Mouse (Mus musculus) T-cell, adult 2 months (primary cell): ENCODE results near the gene Anks1b.
"Not testable (repeated sequence)": the region's sequence is repeated elsewhere in the genome, so short reads cannot be mapped to it uniquely, and the experiment has no call there.

Source experiments
- DNase-seq: peaks from one replicate; pipeline ENCODE4 v3.0.0; 2022; ENCODE audit warnings: low spot score

Anks1b gene

DNA sequence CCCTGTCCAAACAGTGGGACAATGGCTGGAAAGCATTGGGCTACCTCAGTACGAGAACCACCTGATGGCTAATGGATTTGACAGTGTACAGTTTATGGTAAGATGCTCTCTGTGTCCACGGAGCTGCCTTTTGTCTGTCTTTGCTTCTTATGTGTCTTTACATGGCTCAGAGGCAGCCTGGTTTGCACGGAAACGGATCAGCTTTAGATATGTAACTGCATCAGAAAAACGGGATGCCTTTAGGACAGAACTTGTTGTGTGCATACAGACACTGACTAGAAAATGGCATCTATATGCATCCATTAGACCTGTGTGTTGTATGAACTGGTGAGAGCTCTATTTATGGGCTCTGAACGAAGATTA lies 703.8 kb downstream of the Anks1b start:
- no peak for DNase-seq

GRCm38 (mm10) chr10:90577777-90578176 lies 704.5 kb downstream of the Anks1b start:
- DNase-seq = no peak

GRCm38 (mm10) chr10:90579970-90580369 lies 706.7 kb downstream of the Anks1b start:
- no peak for DNase-seq

GRCm38 (mm10) chr10:90584052-90584451 lies 710.7 kb downstream of the Anks1b start:
- no peak for DNase-seq

GRCm38 (mm10) chr10:90596142-90596541 lies 722.8 kb downstream of the Anks1b start:
- no peak for DNase-seq

DNA sequence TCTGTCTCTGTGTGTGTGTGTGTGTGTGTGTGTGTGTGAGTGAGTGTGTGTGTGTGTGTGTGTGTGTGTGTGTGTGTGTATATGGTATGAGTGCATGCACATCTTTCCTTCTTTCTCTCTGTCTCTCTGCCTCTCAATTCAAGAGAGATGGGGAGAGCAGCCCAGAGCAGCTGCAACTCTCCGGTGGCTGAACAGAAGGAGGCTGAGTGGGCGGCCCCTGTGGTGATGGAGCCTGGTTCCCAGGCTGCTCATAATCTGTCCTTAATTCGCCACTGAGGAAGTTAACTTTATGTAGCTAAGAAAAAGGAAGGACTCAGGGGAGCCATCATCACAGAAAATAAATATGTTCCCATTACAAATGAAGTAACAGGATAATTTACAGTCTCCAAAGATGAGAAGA lies 723.3 kb downstream of the Anks1b start:
- DNase-seq = no peak

DNA sequence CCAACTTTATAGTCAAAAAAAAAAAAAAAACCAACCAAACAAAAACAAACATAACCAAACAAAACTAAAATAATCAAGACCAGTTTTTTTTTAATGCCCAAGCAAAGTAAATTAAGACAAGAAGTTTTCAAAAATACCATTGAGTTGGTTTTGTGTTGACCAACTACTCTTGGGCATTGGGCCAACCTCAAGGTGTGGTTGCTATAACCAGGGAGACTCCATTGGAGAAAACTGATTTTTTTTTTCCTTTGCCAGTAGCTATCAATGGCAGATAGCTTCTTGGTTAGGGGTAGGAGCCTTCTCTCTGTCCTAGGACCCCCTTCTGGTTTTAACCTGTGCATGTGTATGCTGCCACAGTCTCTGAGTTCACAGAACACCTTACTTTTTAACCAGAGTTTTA lies 725.8 kb downstream of the Anks1b start:
- no peak for DNase-seq

- no peak for DNase-seq
Observed at GRCm38 (mm10) chr10:90599726-90600531, 726.6 kb downstream of the Anks1b start.

GRCm38 (mm10) chr10:90607586-90607985 lies 734.3 kb downstream of the Anks1b start:
- no peak for DNase-seq

GRCm38 (mm10) chr10:90609437-90609836 lies 736.1 kb downstream of the Anks1b start:
- DNase-seq = no peak

DNA sequence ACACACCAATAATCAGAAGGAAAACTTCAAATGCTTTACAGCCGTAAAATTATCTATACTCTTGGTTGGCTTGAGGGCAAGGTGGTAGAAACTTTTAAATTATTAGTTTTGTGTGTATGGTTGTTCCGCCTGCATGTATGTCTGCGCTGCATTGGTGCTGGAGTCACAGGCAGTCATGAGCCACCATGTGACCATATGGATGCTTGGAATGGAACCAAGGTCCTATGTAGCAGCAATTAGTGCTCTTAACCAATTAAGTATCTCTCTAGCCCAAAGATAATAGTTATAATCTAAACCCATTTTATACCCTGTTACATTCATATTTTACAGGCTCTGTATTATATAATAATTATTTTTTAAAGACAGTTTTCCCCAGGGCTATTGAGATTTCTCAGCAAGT lies 739.7 kb downstream of the Anks1b start:
- no peak for DNase-seq

DNA sequence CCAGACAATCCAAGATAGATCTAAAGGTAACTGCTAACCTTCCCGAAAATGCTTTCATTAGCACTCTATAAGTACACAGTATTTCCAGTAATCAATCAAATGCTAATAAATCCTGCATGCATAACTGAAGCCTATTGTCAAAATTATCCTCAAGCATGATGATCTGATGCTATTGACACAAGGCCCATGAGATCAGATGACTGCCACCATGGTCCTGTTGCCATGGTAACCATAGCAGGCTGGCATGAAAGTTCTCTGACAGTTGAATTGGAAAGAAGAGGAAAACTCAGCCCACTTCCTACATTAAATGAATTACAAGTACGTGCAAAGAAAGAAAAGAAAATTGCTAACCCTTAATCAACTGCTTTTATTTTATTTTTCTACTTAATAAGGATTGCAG lies 741.9 kb downstream of the Anks1b start:
- no peak for DNase-seq

GRCm38 (mm10) chr10:90616622-90617021 lies 743.3 kb downstream of the Anks1b start:
- DNase-seq = no peak

- no peak for DNase-seq
Observed at GRCm38 (mm10) chr10:90617664-90618296, 744.5 kb downstream of the Anks1b start.

DNA sequence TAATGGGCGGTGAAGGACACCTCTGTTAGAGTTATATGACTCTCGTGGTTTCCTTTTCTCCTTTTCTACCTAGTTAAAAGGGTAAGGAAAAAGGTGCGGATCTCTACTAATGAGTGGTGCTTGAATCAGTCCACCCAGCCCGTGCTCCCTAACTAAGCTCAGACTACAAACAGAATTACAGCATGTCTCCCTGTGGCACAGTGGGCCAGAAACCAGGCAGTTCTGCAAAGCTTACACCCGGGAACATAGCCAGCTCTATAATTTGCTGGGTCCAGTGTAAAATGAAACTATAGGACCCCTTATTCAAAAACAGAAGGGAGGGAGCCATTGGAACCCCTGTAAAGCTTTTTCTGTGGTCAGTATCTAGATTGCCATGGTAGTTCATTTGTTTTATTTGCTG lies 754.2 kb downstream of the Anks1b start:
- no peak for DNase-seq

DNA sequence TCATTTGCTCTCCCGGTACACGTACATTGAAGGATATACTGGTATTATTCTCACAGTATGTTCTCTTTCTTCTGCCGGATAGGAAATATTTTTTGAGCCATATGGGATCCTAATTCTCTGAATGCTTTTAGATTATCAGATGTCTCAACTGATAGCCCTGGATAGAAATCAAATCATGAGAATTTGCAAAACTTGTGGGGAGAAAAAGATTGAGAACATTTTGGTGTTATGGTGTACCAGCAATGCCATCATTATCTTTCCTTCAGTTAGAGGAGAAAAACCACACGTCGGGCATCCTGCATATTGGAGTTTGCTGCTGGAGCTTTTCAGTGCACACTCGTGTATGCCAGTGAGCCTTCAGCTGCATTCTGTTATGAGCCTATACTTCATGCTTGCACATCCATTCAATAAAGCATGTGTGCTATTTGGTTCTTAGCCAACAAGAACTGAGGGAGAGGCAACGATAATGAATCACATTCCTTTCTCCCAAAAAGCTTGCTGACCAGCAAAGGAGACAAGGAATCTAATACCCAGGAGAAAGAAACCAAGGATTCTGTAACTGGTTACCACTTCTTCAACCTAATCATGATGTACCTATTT lies 756.9 kb downstream of the Anks1b start:
- no peak for DNase-seq

DNA sequence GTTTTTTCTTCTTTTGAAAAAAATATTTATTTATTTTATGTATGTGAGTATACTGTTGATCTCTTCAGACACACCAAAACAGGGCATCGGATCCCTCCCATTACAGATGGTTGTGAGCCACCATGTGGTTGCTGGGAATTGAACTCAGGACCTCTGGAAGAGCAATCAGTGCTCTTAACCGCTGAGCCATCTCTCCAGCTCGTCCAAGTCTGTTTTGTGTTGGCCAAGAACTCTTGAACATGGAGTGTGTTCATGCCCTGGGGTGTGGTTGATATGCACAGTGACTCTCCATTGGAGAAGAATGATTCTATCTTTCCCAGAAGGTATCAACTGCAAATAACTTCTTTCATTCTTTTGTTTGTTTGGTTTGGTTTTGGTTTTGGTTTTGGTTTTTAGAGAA lies 757.5 kb downstream of the Anks1b start:
- not testable (repeated sequence) for DNase-seq

DNA sequence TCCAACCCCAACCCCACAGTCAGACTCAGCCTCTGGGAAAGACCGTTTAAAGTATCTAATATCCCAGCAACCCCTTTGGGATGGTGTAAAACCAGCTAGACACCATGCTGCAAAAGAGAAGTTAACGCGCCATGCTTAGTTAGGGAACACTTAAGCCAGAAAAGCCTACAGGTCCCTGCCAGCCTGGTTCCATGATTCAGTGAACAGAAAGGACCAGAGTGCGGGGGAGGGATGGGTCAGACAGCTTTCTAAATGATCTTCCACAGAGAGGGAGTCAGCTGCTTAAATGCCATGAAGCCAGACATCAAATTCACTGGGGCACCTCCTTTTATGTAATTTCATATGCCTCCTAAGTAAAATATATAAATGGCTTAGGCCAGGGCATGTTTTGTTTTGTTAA lies 764.0 kb downstream of the Anks1b start:
- no peak for DNase-seq

- no peak for DNase-seq
Observed at GRCm38 (mm10) chr10:90649681-90650080, 776.4 kb downstream of the Anks1b start.

DNA sequence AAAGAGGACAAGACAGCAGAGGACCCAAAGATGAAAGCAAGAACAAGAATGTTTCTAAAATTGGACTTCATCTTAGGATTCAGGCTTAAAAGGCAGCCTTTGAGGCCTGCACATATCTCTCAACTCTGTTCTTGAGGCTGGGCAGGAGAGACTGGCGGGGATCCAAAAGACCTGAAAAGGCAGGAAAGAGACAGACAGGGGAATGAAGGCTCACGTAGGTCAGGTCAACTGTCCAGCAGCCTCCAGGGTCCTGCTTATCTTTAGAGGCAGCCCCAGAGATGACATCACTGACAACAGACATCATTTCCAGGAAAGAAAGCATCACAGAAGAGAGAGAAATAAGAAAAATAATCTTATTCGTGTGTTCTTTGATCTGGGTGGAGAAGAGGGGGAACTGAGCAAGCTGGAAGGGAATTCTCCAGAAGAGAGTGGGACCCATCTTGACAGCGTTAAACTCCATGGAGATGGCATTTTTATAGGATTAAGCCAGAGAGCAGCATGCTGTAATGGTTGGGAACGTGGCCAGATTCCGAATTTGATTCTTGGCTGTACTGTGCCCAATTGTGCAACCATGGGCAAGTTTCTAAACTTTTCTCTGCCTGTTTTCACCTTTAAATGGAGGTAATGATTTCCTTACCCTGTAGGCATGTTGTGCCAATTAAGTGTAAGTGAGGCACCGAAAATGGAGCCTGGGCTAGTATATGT lies 784.3 kb downstream of the Anks1b start:
- no peak for DNase-seq

DNA sequence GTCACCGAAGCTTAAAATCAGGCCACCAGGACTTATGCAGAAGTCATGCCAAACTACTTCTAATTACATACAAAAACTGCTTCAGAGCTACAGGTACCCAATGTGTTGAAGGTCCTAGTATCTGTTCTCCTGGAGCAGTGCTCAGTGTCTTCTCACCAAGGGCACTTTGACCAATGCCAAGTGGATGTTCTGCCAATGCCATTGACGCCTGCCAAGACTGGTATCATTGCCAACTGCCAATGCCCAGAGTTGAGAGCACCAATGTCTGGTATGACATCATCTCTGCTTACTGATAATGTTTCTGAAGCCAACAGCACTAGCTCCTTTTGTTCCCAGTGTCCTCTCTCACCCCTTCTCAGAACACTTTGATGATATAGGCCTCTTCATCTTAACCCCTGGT lies 793.4 kb downstream of the Anks1b start:
- DNase-seq = no peak

DNA sequence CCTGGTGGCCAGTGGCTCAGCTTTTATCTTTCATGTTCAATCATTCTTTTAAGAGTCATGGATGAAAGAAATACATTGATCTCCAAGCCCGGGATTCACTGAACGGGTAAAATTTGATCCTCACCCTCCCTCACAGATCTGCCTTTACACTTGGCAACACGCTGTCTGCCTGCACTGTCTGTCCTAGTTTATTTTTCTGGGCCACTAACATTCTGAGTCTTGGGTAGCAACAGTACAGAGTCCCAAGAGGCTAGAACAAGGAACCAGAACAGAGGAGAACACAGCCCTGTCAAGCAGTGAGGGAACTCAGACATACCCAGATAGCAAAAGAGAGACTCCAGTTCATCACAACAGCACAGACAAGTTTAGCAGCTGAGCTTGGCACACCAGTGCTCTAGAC lies 797.0 kb downstream of the Anks1b start:
- no peak for DNase-seq

- DNase-seq = no peak
Observed at GRCm38 (mm10) chr10:90672135-90672534, 798.8 kb downstream of the Anks1b start.
